Mouse (Mus musculus) hindbrain, postnatal 0 days (tissue): ENCODE data around the gene Tmem41a. TPM values are rescaled to one million over a fixed set of nuclear protein-coding genes. Genes with fewer than 3 reads are reported as not detected.

ENCODE experiments used
- ATAC-seq: fragments of 200-750 bp; cut with Nextera tagmentation; 2 replicates; pipeline ENCODE4 v1.8.0; 2017; ENCODE audit warnings: mild to moderate bottlenecking, moderate TSS enrichment, moderate library complexity
- DNase-seq: peaks from one replicate; pipeline ENCODE4 v3.0.0-alpha.2; 2015; ENCODE audit warnings: low spot score
- H3K27ac ChIP-seq: fragments of 300-500 bp; sonication (generic); 2 replicates; pipeline ENCODE4 v1.5.1; 2014; ENCODE audit warnings: mild to moderate bottlenecking
- H3K27me3 ChIP-seq: fragments of 300-500 bp; sonication (generic); 2 replicates; pipeline ENCODE4 v1.6.1; 2014; ENCODE audit warnings: low read length, mixed read lengths; ENCODE audit not compliant: insufficient read depth
- H3K36me3 ChIP-seq: fragments of 300-500 bp; sonication (generic); 2 replicates; pipeline ENCODE4 v1.6.1; 2014; ENCODE audit warnings: low read length, mixed read lengths; ENCODE audit not compliant: insufficient read depth
- H3K4me1 ChIP-seq: fragments of 300-500 bp; sonication (generic); 2 replicates; pipeline ENCODE4 v1.6.1; 2014; ENCODE audit warnings: antibody characterized with exemption, low read length, mixed read lengths; ENCODE audit not compliant: insufficient read depth
- H3K4me2 ChIP-seq: fragments of 300-500 bp; sonication (generic); 2 replicates; pipeline ENCODE4 v1.6.1; 2014; ENCODE audit warnings: low read depth, mild to moderate bottlenecking, low read length, moderate library complexity, mixed read lengths
- H3K4me3 ChIP-seq: fragments of 300-500 bp; sonication (generic); 2 replicates; pipeline ENCODE4 v1.5.1; 2014; ENCODE audit warnings: low read length
- H3K9ac ChIP-seq: fragments of 300-500 bp; sonication (generic); replicated peaks from 2 replicates; pipeline ENCODE4 v1.6.1; 2014; ENCODE audit warnings: mild to moderate bottlenecking, low read length, moderate library complexity, mixed read lengths
- H3K9me3 ChIP-seq: fragments of 300-500 bp; sonication (generic); 2 replicates; pipeline ENCODE4 v1.6.1; 2016; ENCODE audit warnings: low read length, mixed read lengths
- CTCF ChIP-seq: IDR thresholded peaks from 2 replicates; pipeline ENCODE4 v1.5.1; 2016; ENCODE audit warnings: antibody characterized with exemption, control low read depth, low read depth
- WGBS: fragments of 180-500 bp; shearing (Covaris S2); extraction: QIAGEN DNeasy Blood & Tissue Kit; methylation state at CpG from one replicate; pipeline ENCODE4 v1.1.7; 2014; 5-methylcytosine and 5-hydroxymethylcytosine counted together
- polyA plus RNA-seq: library from polyadenylated mRNA; unstranded; fragments of >200 nt; fragmentation: Nextera tagmentation; extraction: Ambion mirVana; gene quantifications from 2 replicates; pipeline ENCODE4 v1.2.1, GENCODE M21; 2015
- total RNA-seq: library from RNA; depleted of rRNA; stranded (reverse); fragments of >200 nt; gene quantifications from 2 replicates; pipeline ENCODE4 v1.2.3, GENCODE M21; 2014; rRNA removed

Gene Tmem41a
- total and polyA plus RNA-seq, 2 experiments from 2014 or later: 38.3 to 54.9 TPM

DNA sequence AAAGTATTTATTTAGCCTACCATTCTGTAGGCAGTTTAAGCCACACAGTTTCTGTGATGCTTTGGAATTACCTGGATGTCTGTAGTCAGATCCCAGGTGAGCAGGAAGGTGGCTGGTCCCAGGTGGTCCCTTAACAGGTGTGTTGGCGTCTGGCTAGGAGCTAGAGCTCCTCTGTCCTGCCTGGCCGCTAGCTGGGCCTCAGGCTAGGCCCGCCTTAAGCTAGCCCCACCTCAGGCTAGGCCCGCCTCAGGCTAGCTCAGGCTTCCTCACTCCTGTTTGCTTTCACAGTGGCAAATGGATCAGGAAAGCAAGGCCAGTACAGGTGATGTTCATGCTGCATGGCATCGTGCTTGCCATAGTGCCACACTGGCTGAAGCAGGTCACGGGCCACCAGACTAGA is 40.5 kb downstream of the Tmem41a start:
- Histone ChIP-seq H3K36me3 (peaks cover 20% of the 10 kb centered on the region), H3K9me3 (no peaks in the 10 kb centered on the region), H3K4me2 (no peak overlapping the region), H3K4me3 (no peak overlapping the region), H3K9ac (no peak overlapping the region), H3K27ac (no peak overlapping the region), H3K27me3 (no peaks in the 10 kb centered on the region), H3K4me1 (no peaks in the 10 kb centered on the region)
- DNase-seq (no peak), ATAC-seq (no peak)
- TF ChIP-seq CTCF: no peak
- 88% methylated on average over 6 of the region's 6 CpGs for WGBS

DNA sequence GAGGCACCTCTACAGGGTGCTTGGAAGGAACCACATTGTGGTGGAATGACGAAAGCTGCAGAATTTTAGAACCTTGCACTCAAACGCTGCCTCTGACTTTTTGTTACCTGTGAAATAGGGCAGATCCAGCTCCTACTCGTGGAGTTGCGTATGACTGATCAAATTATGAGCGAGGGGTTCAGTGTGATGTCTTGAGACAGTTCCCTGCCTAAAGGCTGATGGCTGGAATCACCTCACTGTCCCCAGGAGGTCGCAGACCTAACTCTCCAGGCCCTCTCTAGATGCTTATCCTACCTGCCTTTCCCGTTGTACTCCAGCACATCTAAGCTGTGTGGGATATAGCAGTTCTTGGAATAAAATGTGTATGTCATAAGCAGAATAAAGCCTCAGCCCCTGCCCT is 41.4 kb downstream of the Tmem41a start:
- H3K9me3 ChIP-seq: no peaks in the 10 kb centered on the region
- WGBS: 90% methylated on average over 7 of the region's 7 CpGs
- ATAC-seq (no peak), DNase-seq (no peak)
- no peak overlapping the region for H3K9ac ChIP-seq
- no peak overlapping the region for H3K4me3 ChIP-seq
- no peak overlapping the region for H3K27ac ChIP-seq
- no peak for TF ChIP-seq CTCF
- no peak overlapping the region for H3K4me2 ChIP-seq
- peaks cover 19% of the 10 kb centered on the region for H3K36me3 ChIP-seq
- H3K27me3 ChIP-seq: no peaks in the 10 kb centered on the region
- H3K4me1 ChIP-seq: no peaks in the 10 kb centered on the region

DNA sequence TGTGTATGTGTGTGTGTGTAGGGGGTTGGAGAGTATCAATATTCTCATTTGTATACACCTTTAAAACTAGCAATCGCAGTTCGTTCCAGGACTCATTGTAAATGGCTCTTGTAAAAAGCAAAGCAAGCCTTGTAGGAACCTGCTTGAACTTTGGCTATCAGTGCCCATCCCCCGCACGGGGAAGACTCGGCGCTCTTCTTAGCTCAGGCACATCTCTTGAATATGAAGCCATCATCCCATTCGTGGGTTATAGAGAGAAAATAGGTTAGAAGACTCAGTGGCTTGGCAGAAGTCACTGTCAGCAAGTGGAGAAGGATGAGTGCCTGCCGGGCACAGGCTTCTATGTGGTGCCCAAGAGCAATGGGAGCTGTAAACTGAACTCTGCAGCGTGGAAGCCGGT is 42.7 kb downstream of the Tmem41a start:
- peaks cover 19% of the 10 kb centered on the region for H3K36me3 ChIP-seq

DNA sequence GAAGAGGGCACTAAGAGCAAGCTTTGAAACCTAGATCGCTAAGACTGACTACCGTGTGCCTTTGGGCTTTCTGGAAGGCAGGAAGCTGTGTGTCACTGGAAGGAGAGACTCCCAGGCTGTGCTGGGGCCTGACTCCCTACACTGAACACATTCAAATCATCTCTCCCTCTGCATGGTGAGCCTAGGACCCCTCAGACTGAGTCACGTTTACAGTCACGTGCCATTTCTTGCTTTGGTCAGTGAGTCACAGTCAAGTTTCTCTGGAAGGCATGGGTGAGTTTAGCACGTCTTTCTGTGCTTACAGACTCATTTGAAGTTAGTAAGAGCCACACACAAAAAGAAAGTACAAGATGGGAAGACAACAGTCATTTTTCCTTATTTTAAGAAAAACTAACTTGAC is 46.1 kb downstream of the Tmem41a start:
- DNase-seq (no peak), ATAC-seq (no peak)
- WGBS: 77% methylated on average over 5 of the region's 5 CpGs
- no peak for TF ChIP-seq CTCF
- no peak overlapping the region for H3K4me2 ChIP-seq
- no peaks in the 10 kb centered on the region for H3K4me1 ChIP-seq
- H3K9ac ChIP-seq: no peak overlapping the region
- H3K27ac ChIP-seq: no peak overlapping the region
- no peak overlapping the region for H3K4me3 ChIP-seq
- no peaks in the 10 kb centered on the region for H3K27me3 ChIP-seq
- no peaks in the 10 kb centered on the region for H3K9me3 ChIP-seq
- peaks cover 15% of the 10 kb centered on the region for H3K36me3 ChIP-seq

More for the DNA sequence above, 42.7 kb downstream of the Tmem41a start:
- H3K4me3 ChIP-seq: no peak overlapping the region
- H3K4me2 ChIP-seq: no peak overlapping the region
- H3K4me1 ChIP-seq: no peaks in the 10 kb centered on the region
- no peak for DNase-seq
- WGBS: 87% methylated on average over 10 of the region's 10 CpGs
- no peak for ATAC-seq
- H3K27ac ChIP-seq: no peak overlapping the region
- no peak for TF ChIP-seq CTCF
- no peak overlapping the region for H3K9ac ChIP-seq
- no peaks in the 10 kb centered on the region for H3K9me3 ChIP-seq
- no peaks in the 10 kb centered on the region for H3K27me3 ChIP-seq

DNA sequence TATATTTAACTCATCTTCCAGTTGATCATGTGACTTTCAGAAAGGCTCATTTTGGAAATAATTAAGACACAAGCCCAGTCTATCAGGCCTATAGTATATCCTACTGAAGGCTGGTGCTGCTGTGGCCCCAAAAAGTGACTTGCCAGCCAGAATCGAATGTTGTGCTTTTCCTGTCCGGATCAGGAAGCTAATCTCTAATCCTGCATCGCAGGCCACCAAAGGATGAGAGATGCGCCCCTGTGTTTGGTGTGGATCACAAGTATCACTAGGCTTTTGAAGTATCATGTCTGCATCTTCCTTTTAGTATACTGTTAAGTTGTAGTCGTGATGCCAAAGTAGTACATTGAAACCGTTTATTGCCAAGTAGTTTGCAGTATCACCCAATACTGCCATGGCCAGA is 53.5 kb downstream of the Tmem41a start:
- Histone ChIP-seq H3K9ac (no peak overlapping the region), H3K4me3 (no peak overlapping the region), H3K27ac (no peak overlapping the region), H3K4me1 (no peaks in the 10 kb centered on the region), H3K27me3 (no peaks in the 10 kb centered on the region), H3K4me2 (no peak overlapping the region), H3K36me3 (no peaks in the 10 kb centered on the region), H3K9me3 (no peaks in the 10 kb centered on the region)
- DNase-seq (no peak), ATAC-seq (no peak)
- no peak for TF ChIP-seq CTCF
- 91% methylated on average over 6 of the region's 6 CpGs for WGBS

DNA sequence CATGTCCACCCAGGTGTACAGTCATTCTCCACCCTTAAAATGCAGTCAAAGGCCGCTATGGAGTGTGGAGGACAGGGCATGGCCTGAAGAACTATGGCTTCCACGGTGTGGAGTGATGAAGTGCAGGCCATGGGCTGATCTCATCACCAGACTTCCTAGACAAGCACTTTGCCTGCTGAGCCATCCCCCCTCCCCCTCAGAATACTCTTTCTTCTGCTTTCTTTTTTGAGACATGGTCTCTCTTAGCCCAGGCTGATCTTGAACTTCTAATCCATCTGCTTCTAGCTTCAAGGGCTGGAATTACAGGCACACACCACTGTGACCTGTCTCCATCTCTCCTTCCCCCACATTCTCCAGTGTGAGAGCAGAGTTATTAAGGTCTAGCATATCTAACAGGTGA is 59.8 kb downstream of the Tmem41a start:
- Histone ChIP-seq H3K4me3 (no peak overlapping the region), H3K27me3 (no peaks in the 10 kb centered on the region), H3K9ac (no peak overlapping the region), H3K4me1 (no peaks in the 10 kb centered on the region), H3K9me3 (no peaks in the 10 kb centered on the region), H3K27ac (no peak overlapping the region), H3K4me2 (no peak overlapping the region), H3K36me3 (no peaks in the 10 kb centered on the region)
- DNase-seq: no peak
- ATAC-seq: no peak
- WGBS: 89% methylated on average over 2 of the region's 2 CpGs
- TF ChIP-seq CTCF: no peak

Other genes starting within 250 kb of the Tmem41a start
- gene Ehhadh, start 159.7 kb downstream of the Tmem41a start, total RNA-seq: 2.6 and 4.0 TPM in 2 replicates
- 2.2 and 2.3 TPM in 2 replicates for gene Ehhadh, start 159.7 kb downstream of the Tmem41a start, polyA plus RNA-seq
- 12.8 and 12.9 TPM in 2 replicates for gene Map3k13, start 153.2 kb downstream of the Tmem41a start, total RNA-seq
- gene Map3k13, start 153.2 kb downstream of the Tmem41a start, polyA plus RNA-seq: 3.9 and 4.5 TPM in 2 replicates
- 0.04 and 0.47 TPM in 2 replicates for gene Liph, start 48.1 kb upstream of the Tmem41a start, total RNA-seq
- 0.63 and 0.74 TPM in 2 replicates for gene Liph, start 48.1 kb upstream of the Tmem41a start, polyA plus RNA-seq
- 23.4 and 24.1 TPM in 2 replicates for gene Senp2, start 61.9 kb upstream of the Tmem41a start, total RNA-seq
- 43.0 and 46.2 TPM in 2 replicates for gene Senp2, start 61.9 kb upstream of the Tmem41a start, polyA plus RNA-seq
- gene Igf2bp2, start 215.7 kb upstream of the Tmem41a start, total RNA-seq: 15.8 and 19.1 TPM in 2 replicates
- 7.7 and 8.2 TPM in 2 replicates for gene Igf2bp2, start 215.7 kb upstream of the Tmem41a start, polyA plus RNA-seq